ENCODE assay signal across 29 mouse cellular contexts in genomic region chr7:121634236-121634635, GRCm38 (mm10).
DNase-seq lines count a peak whose midpoint lies in the region; ATAC-seq and TF ChIP-seq lines count a peak whose summit lies in the region.
"Had no signal": no experiment of that assay in that cellular context is flagged by ENCODE, and none has a peak within 500 bp of the region (broad histone marks: within the 10 kb centered on the region; RNA-seq: fewer than 3 reads in every experiment).

No protein-coding gene starts in this region.

- WGBS in forebrain, embryonic 14.5 days: 45% methylated on average over 3 of the region's 3 CpGs
- 44% methylated on average over 3 of the region's 3 CpGs for WGBS in forebrain, embryonic 16.5 days
- WGBS in lung, embryonic 14.5 days: 79% methylated on average over 3 of the region's 3 CpGs

- no peak overlapping the region for H3K4me3 ChIP-seq in forebrain, embryonic 14.5 days (ENCODE audit: low read depth, low read length)
- no peak overlapping the region for H3K4me3 ChIP-seq in forebrain, embryonic 16.5 days (replicated peaks; ENCODE audit: low read length)
- H3K4me3 ChIP-seq in lung, embryonic 14.5 days (ENCODE audit: low read depth, low read length): no peak overlapping the region
- H3K4me3 ChIP-seq: embryonic facial prominence, embryonic 13.5 days; erythroblast, embryonic 14.5 days; forebrain, embryonic 12.5 days; hindbrain, embryonic 12.5 days; left cerebral cortex, adult 2 months; limb, embryonic 12.5 days; liver, embryonic 15.5 days; lung, embryonic 15.5 days; midbrain, embryonic 12.5 days; neural tube, embryonic 13.5 days had no signal

- H3K36me3 ChIP-seq in forebrain, embryonic 14.5 days (ENCODE audit: control insufficient read depth, insufficient read depth, low read length): no peaks in the 10 kb centered on the region
- H3K36me3 ChIP-seq in forebrain, embryonic 16.5 days (ENCODE audit: control insufficient read depth, insufficient read depth): no peaks in the 10 kb centered on the region
- H3K36me3 ChIP-seq in lung, embryonic 14.5 days (ENCODE audit: insufficient read depth): no peaks in the 10 kb centered on the region
- H3K36me3 ChIP-seq: embryonic facial prominence, embryonic 13.5 days; forebrain, embryonic 12.5 days; hindbrain, embryonic 12.5 days; limb, embryonic 12.5 days; liver, embryonic 15.5 days; lung, embryonic 15.5 days; midbrain, embryonic 12.5 days had no signal

- H3K4me1 ChIP-seq in forebrain, embryonic 14.5 days (ENCODE audit: control insufficient read depth, insufficient read depth, low read length): no peaks in the 10 kb centered on the region
- H3K4me1 ChIP-seq in forebrain, embryonic 16.5 days (replicated peaks; ENCODE audit: control insufficient read depth, insufficient read depth, low read length): no peaks in the 10 kb centered on the region
- no peaks in the 10 kb centered on the region for H3K4me1 ChIP-seq in lung, embryonic 14.5 days (ENCODE audit: insufficient read depth)
- H3K4me1 ChIP-seq: forebrain, embryonic 12.5 days; limb, embryonic 12.5 days; liver, embryonic 15.5 days; lung, embryonic 15.5 days had no signal

- in situ Hi-C loops in Patski (cut with MboI; ENCODE audit: low pct_unique_long_range_greater_than_20kb): no loop called here

- ATAC-seq in forebrain, embryonic 14.5 days: no peak
- no peak for ATAC-seq in forebrain, embryonic 16.5 days
- no peak for ATAC-seq in lung, embryonic 14.5 days (ENCODE audit: insufficient read depth)
- ATAC-seq in Patski: peak; percentile 51

- no peaks in the 10 kb centered on the region for H3K9me3 ChIP-seq in forebrain, embryonic 14.5 days (replicated peaks; ENCODE audit: control insufficient read depth, low read length)
- no peaks in the 10 kb centered on the region for H3K9me3 ChIP-seq in forebrain, embryonic 16.5 days (ENCODE audit: control insufficient read depth, low read length)
- no peaks in the 10 kb centered on the region for H3K9me3 ChIP-seq in lung, embryonic 14.5 days (ENCODE audit: low read depth, low read length)
- H3K9me3 ChIP-seq: forebrain, embryonic 12.5 days; hindbrain, embryonic 12.5 days; liver, embryonic 15.5 days; lung, embryonic 15.5 days; midbrain, embryonic 12.5 days; neural tube, embryonic 13.5 days had no signal

- H3K27me3 ChIP-seq in forebrain, embryonic 14.5 days (replicated peaks; ENCODE audit: control insufficient read depth, insufficient read depth, low read length): no peaks in the 10 kb centered on the region
- no peaks in the 10 kb centered on the region for H3K27me3 ChIP-seq in forebrain, embryonic 16.5 days (replicated peaks; ENCODE audit: control insufficient read depth, insufficient read depth, low read length)
- H3K27me3 ChIP-seq in lung, embryonic 14.5 days (ENCODE audit: insufficient read depth, low read length): no peaks in the 10 kb centered on the region
- no peaks in the 10 kb centered on the region for H3K27me3 ChIP-seq in Patski
- H3K27me3 ChIP-seq: embryonic facial prominence, embryonic 13.5 days; forebrain, embryonic 12.5 days; hindbrain, embryonic 12.5 days; limb, embryonic 12.5 days; liver, embryonic 15.5 days; lung, embryonic 15.5 days; midbrain, embryonic 12.5 days; neural tube, embryonic 13.5 days had no signal

- H3K27ac ChIP-seq in forebrain, embryonic 14.5 days (ENCODE audit: low read depth, low read length): no peak overlapping the region
- no peak overlapping the region for H3K27ac ChIP-seq in forebrain, embryonic 16.5 days (ENCODE audit: low read length)
- H3K27ac ChIP-seq in lung, embryonic 14.5 days (ENCODE audit: low read depth): no peak overlapping the region
- H3K27ac ChIP-seq: embryonic facial prominence, embryonic 13.5 days; forebrain, embryonic 12.5 days; hindbrain, embryonic 12.5 days; left cerebral cortex, adult 2 months; limb, embryonic 12.5 days; liver, embryonic 15.5 days; lung, embryonic 15.5 days; midbrain, embryonic 12.5 days; neural tube, embryonic 13.5 days had no signal

- TF ChIP-seq CTCF in lung, embryonic 14.5 days (IDR thresholded peaks at IDR 0.05; ENCODE audit: low read depth): no peak
- no peak for TF ChIP-seq CTCF in Patski (IDR thresholded peaks at IDR 0.05)

- H3K9ac ChIP-seq in forebrain, embryonic 14.5 days (ENCODE audit: low read length): no peak overlapping the region
- no peak overlapping the region for H3K9ac ChIP-seq in forebrain, embryonic 16.5 days (replicated peaks; ENCODE audit: low read depth, low read length)
- no peak overlapping the region for H3K9ac ChIP-seq in lung, embryonic 14.5 days
- H3K9ac ChIP-seq: embryonic facial prominence, embryonic 13.5 days; forebrain, embryonic 12.5 days; hindbrain, embryonic 12.5 days; limb, embryonic 12.5 days; liver, embryonic 15.5 days; lung, embryonic 15.5 days; midbrain, embryonic 12.5 days; neural tube, embryonic 13.5 days had no signal

- DNase-seq in forebrain, embryonic 14.5 days (ENCODE audit: low spot score): peak; percentile 20
- peak; percentile 11 for DNase-seq in lung, embryonic 14.5 days
- DNase-seq in lung, postnatal 36 days: no peak
- DNase-seq in Patski (ENCODE audit: low read depth, low spot score): peak; percentile 25
- DNase-seq in retina, postnatal 7 days (ENCODE audit: low read depth, low spot score): peak; percentile 19
- no peak for DNase-seq in thymus, postnatal 4 days
- DNase-seq in MN1 (ENCODE audit: low spot score): no peak
- DNase-seq: adrenal gland, postnatal 36 days; B cell, adult 2 months; cerebellum, adult 8-10 months; embryo, embryonic 11 days; gastrocnemius, postnatal 25 days; heart, adult 11 months; heart, postnatal 36 days; kidney, adult 11 months; right cerebral cortex, postnatal 25 days; thymus, postnatal 14 days had no signal

- CTCF ChIA-PET in Patski (lab: Charles Lee): no interaction called here

- POLR2A ChIA-PET in Patski (lab: Charles Lee): no interaction called here

- no peak overlapping the region for H3K4me2 ChIP-seq in forebrain, embryonic 14.5 days (ENCODE audit: low read length)
- H3K4me2 ChIP-seq in forebrain, embryonic 16.5 days (ENCODE audit: low read length): no peak overlapping the region
- H3K4me2 ChIP-seq in lung, embryonic 14.5 days: no peak overlapping the region
- H3K4me2 ChIP-seq: embryonic facial prominence, embryonic 13.5 days; forebrain, embryonic 12.5 days; heart, embryonic 11.5 days; hindbrain, embryonic 12.5 days; limb, embryonic 12.5 days; liver, embryonic 15.5 days; lung, embryonic 15.5 days; midbrain, embryonic 12.5 days; neural tube, embryonic 13.5 days had no signal

Comparison
In these comparisons a context has a peak if more than half of its experiments do, and no peak if none do; other contexts are left out.
1. DNase-seq: peak in forebrain, embryonic 14.5 days (single experiment), lung, embryonic 14.5 days (single experiment), Patski (single experiment) and retina, postnatal 7 days (single experiment); none in lung, postnatal 36 days (single experiment), thymus, postnatal 4 days (single experiment) and MN1 (single experiment).